Mouse (Mus musculus) embryonic facial prominence, embryonic 14.5 days (tissue): ENCODE measurements around the gene Rnase10. TPM values are rescaled to one million over a fixed set of nuclear protein-coding genes. Genes with fewer than 3 reads are reported as not detected.
A peak's percentile ranks its signal among the peaks of the same experiment; 100 is the strongest.
"Not testable (repeated sequence)": the region's sequence is repeated elsewhere in the genome, so short reads cannot be mapped to it uniquely, and the experiment has no call there.

Experiments used
- ATAC-seq: fragments of 200-750 bp; cut with Nextera tagmentation; 2 replicates; pipeline ENCODE4 v1.8.0; 2017; ENCODE audit warnings: low read depth, moderate number of reproducible peaks, moderate TSS enrichment
- DNase-seq: peaks from one replicate; pipeline ENCODE4 v3.0.0-alpha.2; 2015; ENCODE audit warnings: low spot score
- H3K27ac ChIP-seq: fragments of 300-500 bp; sonication (generic); replicated peaks from 2 replicates; pipeline ENCODE4 v1.5.1; 2014; ENCODE audit warnings: low read depth, mild to moderate bottlenecking, low read length, moderate library complexity
- H3K27me3 ChIP-seq: fragments of 300-500 bp; sonication (generic); replicated peaks from 2 replicates; pipeline ENCODE4 v1.6.1; 2014; ENCODE audit warnings: low read length; ENCODE audit not compliant: control insufficient read depth, insufficient read depth
- H3K36me3 ChIP-seq: fragments of 300-500 bp; sonication (generic); 2 replicates; pipeline ENCODE4 v1.6.1; 2014; ENCODE audit warnings: low read length, mixed read lengths; ENCODE audit not compliant: control insufficient read depth, insufficient read depth
- H3K4me1 ChIP-seq: fragments of 300-500 bp; sonication (generic); 2 replicates; pipeline ENCODE4 v1.6.1; 2014; ENCODE audit warnings: antibody characterized with exemption, low read length; ENCODE audit not compliant: control insufficient read depth, insufficient read depth
- H3K4me2 ChIP-seq: fragments of 300-500 bp; sonication (generic); 2 replicates; pipeline ENCODE4 v1.6.1; 2014; ENCODE audit warnings: low read depth, mild to moderate bottlenecking, low read length, moderate library complexity, mixed read lengths
- H3K4me3 ChIP-seq: fragments of 300-500 bp; sonication (generic); 2 replicates; pipeline ENCODE4 v1.5.1; 2014; ENCODE audit warnings: low read depth, mild to moderate bottlenecking, low read length
- H3K9ac ChIP-seq: fragments of 300-500 bp; sonication (generic); 2 replicates; pipeline ENCODE4 v1.6.1; 2014; ENCODE audit warnings: low read depth, mild to moderate bottlenecking, low read length, moderate library complexity, mixed read lengths
- H3K9me3 ChIP-seq: fragments of 300-500 bp; sonication (generic); 2 replicates; pipeline ENCODE4 v1.6.1; 2016; ENCODE audit warnings: low read length; ENCODE audit not compliant: control insufficient read depth
- WGBS: fragments of 180-500 bp; shearing (Covaris S2); extraction: QIAGEN DNeasy Blood & Tissue Kit; methylation state at CpG from one replicate; pipeline ENCODE4 v1.1.7; 2014; 5-methylcytosine and 5-hydroxymethylcytosine counted together
- polyA plus RNA-seq: library from polyadenylated mRNA; unstranded; fragments of >200 nt; fragmentation: Nextera tagmentation; extraction: Ambion mirVana; gene quantifications from 2 replicates; pipeline ENCODE4 v1.2.1, GENCODE M21; 2014

The Rnase10 gene
- polyA plus RNA-seq, 1 experiment from 2014 or later: 0.29 TPM

- peak; percentile 39 for DNase-seq
- no peaks in the 10 kb centered on the region for H3K27me3 ChIP-seq
- H3K4me1 ChIP-seq: no peaks in the 10 kb centered on the region; the same call in 1 of the 2 replicates
These were observed 33.9 kb upstream of the Rnase10 start for GRCm38 (mm10) chr14:50973700-50974099.

DNA sequence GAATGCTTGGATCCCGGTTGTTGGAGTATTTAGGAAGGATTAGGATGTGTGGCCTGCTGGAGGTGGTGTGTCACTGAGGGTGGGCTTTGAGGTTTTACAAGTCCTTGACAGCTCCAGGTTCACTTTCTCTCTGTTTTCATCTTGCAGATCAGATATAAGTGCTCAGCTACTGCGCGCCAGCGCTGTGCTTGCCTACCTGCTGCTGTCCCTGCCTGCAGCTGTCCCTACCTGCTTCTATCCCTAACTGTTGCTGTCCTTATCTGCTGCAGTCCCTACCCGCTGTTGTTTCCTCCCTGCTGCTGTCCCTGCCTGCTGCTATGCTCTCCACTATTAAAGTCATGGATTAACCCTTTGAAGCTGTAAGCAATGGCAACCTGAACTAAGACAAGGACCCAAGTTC lies 32.5 kb upstream of the Rnase10 start:
- no peaks in the 10 kb centered on the region for H3K27me3 ChIP-seq
- DNase-seq: no peak
- H3K27ac ChIP-seq: no peak overlapping the region
- no peaks in the 10 kb centered on the region; the same call in 1 of the 2 replicates for H3K4me1 ChIP-seq
- no peak overlapping the region for H3K4me3 ChIP-seq
- WGBS: 59% methylated on average over 5 of the region's 5 CpGs
- ATAC-seq: no peak
- no peak overlapping the region for H3K9ac ChIP-seq
- no peak overlapping the region for H3K4me2 ChIP-seq
- H3K9me3 ChIP-seq: no peaks in the 10 kb centered on the region
- no peaks in the 10 kb centered on the region for H3K36me3 ChIP-seq

More at GRCm38 (mm10) chr14:50973700-50974099, 33.9 kb upstream of the Rnase10 start:
- no peak overlapping the region for H3K27ac ChIP-seq
- H3K9me3 ChIP-seq: no peaks in the 10 kb centered on the region
- 45% methylated on average over 4 of the region's 4 CpGs for WGBS
- no peak for ATAC-seq
- no peak overlapping the region for H3K4me2 ChIP-seq
- H3K36me3 ChIP-seq: no peaks in the 10 kb centered on the region
- no peak overlapping the region for H3K9ac ChIP-seq
- no peak overlapping the region for H3K4me3 ChIP-seq

GRCm38 (mm10) chr14:50976674-50977073 lies 30.9 kb upstream of the Rnase10 start:
- Histone ChIP-seq H3K4me1 (no peaks in the 10 kb centered on the region), H3K27ac (no peak overlapping the region), H3K36me3 (no peaks in the 10 kb centered on the region), H3K9ac (0 out of 2 replicates have a peak overlapping the region, but pooled peaks have one; percentile 34), H3K27me3 (no peaks in the 10 kb centered on the region), H3K4me3 (peak overlapping the region; percentile 6; the same call in 1 of the 2 replicates), H3K9me3 (no peaks in the 10 kb centered on the region), H3K4me2 (peak overlapping the region; percentile 35)
- 14% methylated on average over 9 of the region's 9 CpGs for WGBS
- DNase-seq (peak; percentile 67), ATAC-seq (no peak)

DNA sequence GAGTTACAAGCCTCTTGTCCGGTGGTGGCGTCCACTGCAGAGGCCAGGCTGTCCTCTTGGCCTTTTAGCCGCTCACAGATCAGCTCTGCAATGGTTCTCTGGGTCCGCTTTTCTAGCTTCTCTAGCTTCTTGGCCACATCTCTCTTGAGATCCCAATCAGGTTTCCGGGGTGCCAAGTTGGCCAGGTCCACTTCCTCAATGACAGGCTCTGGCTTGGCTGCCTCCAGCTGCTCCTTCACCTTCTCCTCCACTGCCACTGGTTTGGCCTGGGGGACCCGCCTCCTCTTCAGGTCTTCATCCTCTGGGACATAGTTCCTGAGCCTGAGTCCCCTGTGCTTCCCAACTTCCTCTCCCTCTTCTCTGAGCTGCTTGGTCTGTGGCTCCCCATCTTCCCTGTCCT lies 29.1 kb upstream of the Rnase10 start:
- H3K4me3 ChIP-seq, H3K9me3 ChIP-seq, DNase-seq, H3K27ac ChIP-seq, H3K36me3 ChIP-seq, H3K4me2 ChIP-seq, H3K27me3 ChIP-seq, ATAC-seq, H3K9ac ChIP-seq, H3K4me1 ChIP-seq: not testable (repeated sequence)
- WGBS: 91% methylated on average over 6 of the region's 6 CpGs

DNA sequence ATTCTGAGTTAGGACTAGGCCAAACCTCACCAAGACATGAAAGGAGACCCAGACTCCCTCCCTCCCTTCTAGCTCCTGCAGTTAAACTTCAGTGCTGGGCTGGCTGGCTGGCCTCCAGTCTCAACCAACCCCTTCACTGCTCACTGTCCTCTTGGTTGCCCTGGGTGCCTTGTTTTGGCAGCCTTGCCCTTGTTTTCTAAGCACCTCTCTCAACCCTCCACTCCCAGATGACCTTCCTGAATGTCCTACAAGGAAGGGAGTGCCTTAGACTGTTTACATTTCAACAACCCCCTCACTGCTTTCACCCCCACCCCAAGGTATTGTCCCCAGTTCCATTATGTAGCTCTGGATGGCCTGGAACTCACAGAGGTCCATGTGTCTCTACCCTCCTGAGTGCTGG lies 27.9 kb upstream of the Rnase10 start:
- H3K4me3 ChIP-seq: no peak overlapping the region
- no peak overlapping the region for H3K9ac ChIP-seq
- no peaks in the 10 kb centered on the region for H3K36me3 ChIP-seq
- H3K27ac ChIP-seq: no peak overlapping the region
- H3K4me1 ChIP-seq: no peaks in the 10 kb centered on the region
- ATAC-seq: no peak
- no peak overlapping the region for H3K4me2 ChIP-seq
- no peaks in the 10 kb centered on the region for H3K27me3 ChIP-seq
- no peaks in the 10 kb centered on the region for H3K9me3 ChIP-seq
- DNase-seq: no peak

- Histone ChIP-seq H3K4me1 (no peaks in the 10 kb centered on the region), H3K9ac (no peak overlapping the region), H3K4me2 (no peak overlapping the region), H3K27ac (no peak overlapping the region), H3K4me3 (no peak overlapping the region), H3K9me3 (no peaks in the 10 kb centered on the region), H3K27me3 (no peaks in the 10 kb centered on the region), H3K36me3 (no peaks in the 10 kb centered on the region)
- DNase-seq (no peak), ATAC-seq (no peak)
- 31% methylated on average over 2 of the region's 2 CpGs for WGBS
These were observed 26.3 kb upstream of the Rnase10 start for GRCm38 (mm10) chr14:50981207-50981606.

DNA sequence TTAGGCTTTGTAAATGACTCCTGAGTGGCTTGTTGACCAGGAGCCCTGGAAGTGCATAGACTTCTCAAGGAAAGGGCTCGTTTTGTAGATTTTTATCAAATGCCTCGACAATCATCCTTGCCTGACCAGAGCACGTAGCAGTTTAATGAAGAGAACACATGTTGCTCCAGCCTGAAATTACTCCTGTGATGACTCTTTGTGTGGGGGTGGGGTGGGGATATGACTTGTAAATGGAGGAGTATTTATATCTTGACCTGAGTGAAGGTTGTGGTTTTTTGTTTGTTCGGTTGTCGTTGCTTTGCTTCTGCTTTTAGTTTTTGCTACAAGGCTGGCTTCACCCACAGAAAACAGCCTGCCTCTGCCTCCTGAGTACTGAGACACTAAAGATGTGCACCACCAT lies 25.7 kb upstream of the Rnase10 start:
- no peak overlapping the region for H3K4me2 ChIP-seq
- WGBS: 70% methylated on average over 5 of the region's 5 CpGs
- no peak overlapping the region for H3K27ac ChIP-seq
- DNase-seq (no peak), ATAC-seq (no peak)
- H3K9me3 ChIP-seq: no peaks in the 10 kb centered on the region
- no peaks in the 10 kb centered on the region for H3K27me3 ChIP-seq
- no peak overlapping the region for H3K4me3 ChIP-seq
- H3K4me1 ChIP-seq: no peaks in the 10 kb centered on the region
- H3K9ac ChIP-seq: no peak overlapping the region
- H3K36me3 ChIP-seq: no peaks in the 10 kb centered on the region

GRCm38 (mm10) chr14:50987668-50988067 lies 19.9 kb upstream of the Rnase10 start:
- ATAC-seq (no peak), DNase-seq (no peak)
- H3K36me3 ChIP-seq: no peaks in the 10 kb centered on the region
- H3K27ac ChIP-seq: no peak overlapping the region
- H3K9me3 ChIP-seq: no peaks in the 10 kb centered on the region
- no peak overlapping the region for H3K4me2 ChIP-seq
- 85% methylated on average over 2 of the region's 2 CpGs for WGBS
- no peak overlapping the region for H3K4me3 ChIP-seq
- H3K9ac ChIP-seq: no peak overlapping the region
- H3K4me1 ChIP-seq: no peaks in the 10 kb centered on the region
- no peaks in the 10 kb centered on the region for H3K27me3 ChIP-seq

DNA sequence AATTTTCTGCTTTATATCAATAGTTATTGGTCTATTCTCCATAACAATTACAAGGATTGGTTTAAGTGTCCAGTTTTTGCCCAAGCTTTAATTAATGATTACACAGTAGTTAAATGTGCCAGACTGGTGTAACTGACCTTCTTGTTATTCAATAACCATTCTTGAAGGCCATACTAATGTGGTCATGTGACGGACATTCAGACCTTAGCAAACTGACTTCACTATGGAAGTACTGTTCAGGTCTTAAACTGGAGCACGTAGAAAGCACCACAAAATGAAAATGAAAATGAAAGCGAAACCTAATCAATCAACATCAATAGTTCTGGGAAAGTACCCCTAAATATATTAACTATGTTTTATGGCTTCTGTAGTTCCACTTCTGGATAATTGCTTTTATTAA lies 16.5 kb upstream of the Rnase10 start:
- H3K27me3 ChIP-seq: no peaks in the 10 kb centered on the region
- no peaks in the 10 kb centered on the region for H3K9me3 ChIP-seq
- no peak overlapping the region for H3K4me3 ChIP-seq
- no peaks in the 10 kb centered on the region for H3K36me3 ChIP-seq
- H3K4me2 ChIP-seq: no peak overlapping the region
- DNase-seq: no peak
- H3K9ac ChIP-seq: no peak overlapping the region
- 88% methylated on average over 3 of the region's 3 CpGs for WGBS
- ATAC-seq: no peak
- H3K27ac ChIP-seq: no peak overlapping the region
- no peaks in the 10 kb centered on the region for H3K4me1 ChIP-seq
